Mouse (Mus musculus): ENCODE data around the gene Ly86. TPM values are rescaled to one million over a fixed set of nuclear protein-coding genes. Genes with fewer than 3 reads are reported as not detected.
A peak's percentile ranks its signal among the peaks of the same experiment; 100 is the strongest.

Gene Ly86
- polyA plus RNA-seq, 1 experiment from 2014 or later: 3.1 TPM

- Histone ChIP-seq H3K4me2 (ENCODE audit: low read depth, severe bottlenecking) (peak overlapping the region; percentile 67), H3K9ac (ENCODE audit: low read length) (peak overlapping the region; percentile 43), H3K36me3 (ENCODE audit: control insufficient read depth, insufficient read depth, low read length) (no peaks in the 10 kb centered on the region), H3K4me3 (ENCODE audit: low read depth, low read length) (peak overlapping the region; percentile 27), H3K27ac (replicated peaks; ENCODE audit: low read depth, low read length) (no peak overlapping the region), H3K9me3 (ENCODE audit: control insufficient read depth, low read length) (no peaks in the 10 kb centered on the region), H3K27me3 (ENCODE audit: control insufficient read depth, insufficient read depth, low read length) (no peaks in the 10 kb centered on the region), H3K4me1 (ENCODE audit: control insufficient read depth, insufficient read depth, low read length) (peaks cover 3% of the 10 kb centered on the region)
- WGBS: 2% methylated on average over 25 of the region's 25 CpGs
- peak; percentile 97 for ATAC-seq (ENCODE audit: insufficient number of reproducible peaks, low FRiP score, low TSS enrichment, low read depth)
- peak; percentile 96 for DNase-seq (ENCODE audit: low spot score)
Measured at GRCm38 (mm10) chr13:37312222-37312928, 32.6 kb upstream of the Ly86 start.

DNA sequence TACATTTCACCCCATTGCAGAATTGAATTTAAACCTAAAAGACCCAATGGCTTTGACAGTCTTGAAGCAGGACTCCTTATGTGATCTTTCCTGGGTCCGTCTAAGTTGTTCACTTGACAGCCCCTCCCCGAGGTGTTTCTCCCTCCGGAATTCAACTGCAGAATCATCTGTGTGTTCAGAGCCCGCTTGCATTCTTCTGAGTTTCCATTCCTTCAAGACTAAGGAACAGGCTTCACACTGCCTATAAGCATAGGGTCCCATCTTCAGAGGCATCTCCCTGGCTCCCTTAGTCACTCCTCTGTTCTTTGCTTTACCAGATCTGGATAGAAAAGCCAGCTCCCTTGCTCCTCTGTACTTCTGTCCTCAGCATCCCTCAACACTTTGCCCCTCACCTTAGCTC lies 32.1 kb upstream of the Ly86 start:
- Histone ChIP-seq H3K4me3 (ENCODE audit: low read depth, low read length) (no peak overlapping the region), H3K9me3 (ENCODE audit: control insufficient read depth, low read length) (no peaks in the 10 kb centered on the region), H3K9ac (ENCODE audit: low read length) (no peak overlapping the region), H3K27ac (replicated peaks; ENCODE audit: low read depth, low read length) (no peak overlapping the region), H3K4me1 (ENCODE audit: control insufficient read depth, insufficient read depth, low read length) (peaks cover 3% of the 10 kb centered on the region), H3K27me3 (ENCODE audit: control insufficient read depth, insufficient read depth, low read length) (no peaks in the 10 kb centered on the region), H3K4me2 (ENCODE audit: low read depth, severe bottlenecking) (no peak overlapping the region), H3K36me3 (ENCODE audit: control insufficient read depth, insufficient read depth, low read length) (no peaks in the 10 kb centered on the region)
- no peak for ATAC-seq (ENCODE audit: insufficient number of reproducible peaks, low FRiP score, low TSS enrichment, low read depth)
- 21% methylated on average over 4 of the region's 4 CpGs for WGBS
- DNase-seq (ENCODE audit: low spot score): peak; percentile 19

GRCm38 (mm10) chr13:37325504-37325903 lies 19.5 kb upstream of the Ly86 start:
- ATAC-seq (ENCODE audit: insufficient number of reproducible peaks, low FRiP score, low TSS enrichment, low read depth) (no peak), DNase-seq (ENCODE audit: low spot score) (peak; percentile 54)
- Histone ChIP-seq H3K27me3 (ENCODE audit: control insufficient read depth, insufficient read depth, low read length) (no peaks in the 10 kb centered on the region), H3K4me3 (ENCODE audit: low read depth, low read length) (no peak overlapping the region), H3K4me1 (ENCODE audit: control insufficient read depth, insufficient read depth, low read length) (no peaks in the 10 kb centered on the region), H3K9ac (ENCODE audit: low read length) (no peak overlapping the region), H3K4me2 (ENCODE audit: low read depth, severe bottlenecking) (no peak overlapping the region), H3K9me3 (ENCODE audit: control insufficient read depth, low read length) (no peaks in the 10 kb centered on the region), H3K27ac (replicated peaks; ENCODE audit: low read depth, low read length) (no peak overlapping the region), H3K36me3 (ENCODE audit: control insufficient read depth, insufficient read depth, low read length) (no peaks in the 10 kb centered on the region)
- 93% methylated on average over 3 of the region's 3 CpGs for WGBS

DNA sequence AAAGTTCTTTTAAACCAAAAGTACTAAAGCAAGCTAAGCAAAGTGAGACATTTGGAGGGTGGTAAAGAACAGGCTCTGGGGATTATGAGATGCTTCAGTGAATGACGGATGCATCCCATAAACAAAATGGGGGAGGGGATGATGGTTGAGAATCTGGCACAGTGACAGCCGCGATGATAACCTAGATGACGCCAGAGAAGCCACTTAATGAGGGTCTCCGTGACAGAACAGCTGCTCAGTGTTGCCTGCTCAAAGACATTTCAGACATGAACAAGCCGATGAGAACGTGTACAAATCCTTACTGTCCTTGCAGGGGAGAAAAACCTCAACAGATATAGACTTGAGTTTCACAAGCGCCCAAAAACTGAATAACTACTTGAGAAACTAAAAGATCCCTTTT lies 15.3 kb upstream of the Ly86 start:
- WGBS: 77% methylated on average over 8 of the region's 8 CpGs
- Histone ChIP-seq H3K4me3 (ENCODE audit: low read depth, low read length) (no peak overlapping the region), H3K27me3 (ENCODE audit: control insufficient read depth, insufficient read depth, low read length) (no peaks in the 10 kb centered on the region), H3K9ac (ENCODE audit: low read length) (no peak overlapping the region), H3K4me2 (ENCODE audit: low read depth, severe bottlenecking) (no peak overlapping the region), H3K4me1 (ENCODE audit: control insufficient read depth, insufficient read depth, low read length) (no peaks in the 10 kb centered on the region), H3K36me3 (ENCODE audit: control insufficient read depth, insufficient read depth, low read length) (no peaks in the 10 kb centered on the region), H3K9me3 (ENCODE audit: control insufficient read depth, low read length) (no peaks in the 10 kb centered on the region), H3K27ac (replicated peaks; ENCODE audit: low read depth, low read length) (no peak overlapping the region)
- no peak for ATAC-seq (ENCODE audit: insufficient number of reproducible peaks, low FRiP score, low TSS enrichment, low read depth)
- DNase-seq (ENCODE audit: low spot score): peak; percentile 9

DNA sequence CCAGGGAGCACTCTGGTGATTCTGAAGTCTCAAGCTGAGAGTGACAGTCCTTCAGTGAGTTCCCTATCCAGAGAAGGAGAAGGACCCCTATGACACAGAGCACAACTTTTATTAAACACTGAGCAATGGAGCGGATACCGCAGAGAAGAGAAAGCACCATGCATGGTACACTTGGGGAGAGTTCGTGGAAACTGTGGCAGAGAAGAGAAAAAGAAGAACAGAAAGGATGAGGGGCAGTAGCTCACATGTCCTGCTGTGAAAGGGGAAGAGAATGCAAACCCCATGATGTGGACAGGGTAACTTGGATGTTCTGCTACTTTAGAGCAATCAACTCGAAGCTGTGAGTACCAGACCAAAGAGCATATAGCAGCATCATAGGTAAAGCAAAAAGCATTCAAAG lies 14.0 kb upstream of the Ly86 start:
- H3K4me2 ChIP-seq (ENCODE audit: low read depth, severe bottlenecking): no peak overlapping the region
- H3K9me3 ChIP-seq (ENCODE audit: control insufficient read depth, low read length): no peaks in the 10 kb centered on the region
- 88% methylated on average over 4 of the region's 4 CpGs for WGBS
- H3K27ac ChIP-seq (replicated peaks; ENCODE audit: low read depth, low read length): no peak overlapping the region
- H3K27me3 ChIP-seq (ENCODE audit: control insufficient read depth, insufficient read depth, low read length): no peaks in the 10 kb centered on the region
- no peaks in the 10 kb centered on the region for H3K4me1 ChIP-seq (ENCODE audit: control insufficient read depth, insufficient read depth, low read length)
- H3K4me3 ChIP-seq (ENCODE audit: low read depth, low read length): no peak overlapping the region
- H3K36me3 ChIP-seq (ENCODE audit: control insufficient read depth, insufficient read depth, low read length): no peaks in the 10 kb centered on the region
- DNase-seq (ENCODE audit: low spot score) (no peak), ATAC-seq (ENCODE audit: insufficient number of reproducible peaks, low FRiP score, low TSS enrichment, low read depth) (no peak)
- H3K9ac ChIP-seq (ENCODE audit: low read length): no peak overlapping the region

GRCm38 (mm10) chr13:37332779-37333543 lies 12.0 kb upstream of the Ly86 start:
- Histone ChIP-seq H3K36me3 (ENCODE audit: control insufficient read depth, insufficient read depth, low read length) (no peaks in the 10 kb centered on the region), H3K27ac (replicated peaks; ENCODE audit: low read depth, low read length) (no peak overlapping the region), H3K4me2 (ENCODE audit: low read depth, severe bottlenecking) (no peak overlapping the region), H3K4me1 (ENCODE audit: control insufficient read depth, insufficient read depth, low read length) (no peaks in the 10 kb centered on the region), H3K27me3 (ENCODE audit: control insufficient read depth, insufficient read depth, low read length) (no peaks in the 10 kb centered on the region), H3K9me3 (ENCODE audit: control insufficient read depth, low read length) (no peaks in the 10 kb centered on the region), H3K9ac (ENCODE audit: low read length) (no peak overlapping the region), H3K4me3 (ENCODE audit: low read depth, low read length) (no peak overlapping the region)
- ATAC-seq (ENCODE audit: insufficient number of reproducible peaks, low FRiP score, low TSS enrichment, low read depth) (no peak), DNase-seq (ENCODE audit: low spot score) (no peak)
- WGBS: 79% methylated on average over 4 of the region's 4 CpGs

GRCm38 (mm10) chr13:37333544-37333870 lies 11.5 kb upstream of the Ly86 start:
- H3K9ac ChIP-seq (ENCODE audit: low read length): no peak overlapping the region
- no peaks in the 10 kb centered on the region for H3K36me3 ChIP-seq (ENCODE audit: control insufficient read depth, insufficient read depth, low read length)
- H3K4me3 ChIP-seq (ENCODE audit: low read depth, low read length): no peak overlapping the region
- no peaks in the 10 kb centered on the region for H3K27me3 ChIP-seq (ENCODE audit: control insufficient read depth, insufficient read depth, low read length)
- 73% methylated on average over 1 of the region's 1 CpGs for WGBS
- H3K27ac ChIP-seq (replicated peaks; ENCODE audit: low read depth, low read length): no peak overlapping the region
- no peak overlapping the region for H3K4me2 ChIP-seq (ENCODE audit: low read depth, severe bottlenecking)
- H3K4me1 ChIP-seq (ENCODE audit: control insufficient read depth, insufficient read depth, low read length): no peaks in the 10 kb centered on the region
- no peaks in the 10 kb centered on the region for H3K9me3 ChIP-seq (ENCODE audit: control insufficient read depth, low read length)
- no peak for DNase-seq (ENCODE audit: low spot score)
- no peak for ATAC-seq (ENCODE audit: insufficient number of reproducible peaks, low FRiP score, low TSS enrichment, low read depth)

- Histone ChIP-seq H3K36me3 (ENCODE audit: control insufficient read depth, insufficient read depth, low read length) (no peaks in the 10 kb centered on the region), H3K4me2 (ENCODE audit: low read depth, severe bottlenecking) (no peak overlapping the region), H3K9ac (ENCODE audit: low read length) (no peak overlapping the region), H3K27ac (replicated peaks; ENCODE audit: low read depth, low read length) (no peak overlapping the region), H3K4me1 (ENCODE audit: control insufficient read depth, insufficient read depth, low read length) (no peaks in the 10 kb centered on the region), H3K9me3 (ENCODE audit: control insufficient read depth, low read length) (no peaks in the 10 kb centered on the region), H3K27me3 (ENCODE audit: control insufficient read depth, insufficient read depth, low read length) (no peaks in the 10 kb centered on the region), H3K4me3 (ENCODE audit: low read depth, low read length) (no peak overlapping the region)
- ATAC-seq (ENCODE audit: insufficient number of reproducible peaks, low FRiP score, low TSS enrichment, low read depth) (no peak), DNase-seq (ENCODE audit: low spot score) (no peak)
- 87% methylated on average over 4 of the region's 4 CpGs for WGBS
Measured at GRCm38 (mm10) chr13:37337269-37337668, 7.7 kb upstream of the Ly86 start.
